Mouse (Mus musculus) cerebellum, adult 8-10 months (tissue): ENCODE measurements around the gene Fam222b.

ENCODE experiments used
- DNase-seq: peaks from one replicate; pipeline ENCODE4 v3.0.0; 2022

The Fam222b gene

DNA sequence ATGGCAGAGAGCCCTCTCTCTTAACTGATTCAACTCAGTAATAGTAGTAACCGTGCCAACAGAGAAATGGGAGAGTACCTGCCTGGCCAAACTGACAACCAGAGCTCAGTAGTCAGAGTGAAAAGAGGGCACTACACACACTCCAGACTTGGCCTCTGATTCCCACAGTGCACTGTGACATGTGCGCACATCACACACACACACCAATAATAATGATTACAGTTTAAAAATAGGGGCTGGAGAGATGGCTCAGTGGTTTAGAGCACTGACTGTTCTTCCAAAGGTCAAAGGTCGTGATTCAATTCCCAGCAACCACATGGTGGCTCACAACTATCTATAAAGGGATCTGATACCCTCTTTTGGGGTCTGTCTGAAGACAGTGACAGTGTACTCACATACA, 43.6 kb downstream of the Fam222b start:
- DNase-seq: no peak

DNA sequence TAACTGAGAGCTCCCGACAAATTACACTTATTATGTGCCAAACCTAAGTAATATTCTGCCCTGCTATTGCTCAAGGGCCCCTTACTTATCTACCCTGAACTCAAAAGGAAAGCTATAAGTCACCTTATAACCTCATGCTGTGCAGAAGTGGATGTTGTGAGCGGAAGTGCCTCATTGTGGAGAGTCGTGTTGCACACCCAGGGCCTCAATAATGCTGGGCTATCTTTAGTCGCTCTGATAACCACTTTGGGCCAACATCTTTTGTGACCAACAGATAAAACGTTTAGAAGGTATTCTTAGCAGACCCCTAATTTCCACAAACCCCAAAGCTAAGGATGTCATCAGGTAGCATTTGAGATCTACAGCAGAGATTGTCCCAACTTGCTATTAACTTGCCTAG, 46.2 kb downstream of the Fam222b start:
- no peak for DNase-seq

DNA sequence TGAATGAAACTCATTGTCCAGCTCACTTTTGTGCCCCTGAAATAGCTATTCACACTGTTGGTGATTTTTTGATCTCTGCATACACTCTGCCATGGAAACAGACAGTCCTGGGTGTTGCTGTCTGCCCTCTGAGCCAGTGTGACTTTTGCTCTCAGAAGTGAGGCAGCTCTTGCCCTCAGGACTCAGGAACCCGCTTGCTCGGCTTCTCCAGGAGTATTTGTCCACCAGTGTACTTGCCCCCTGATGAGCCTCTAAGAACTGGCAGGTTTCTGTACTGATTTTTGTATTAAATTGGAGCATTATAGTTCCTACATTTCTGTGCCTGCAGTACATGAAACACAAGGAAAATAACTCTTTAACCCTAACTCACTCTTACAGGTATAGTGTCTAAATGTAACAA, 49.1 kb downstream of the Fam222b start:
- DNase-seq: no peak

DNA sequence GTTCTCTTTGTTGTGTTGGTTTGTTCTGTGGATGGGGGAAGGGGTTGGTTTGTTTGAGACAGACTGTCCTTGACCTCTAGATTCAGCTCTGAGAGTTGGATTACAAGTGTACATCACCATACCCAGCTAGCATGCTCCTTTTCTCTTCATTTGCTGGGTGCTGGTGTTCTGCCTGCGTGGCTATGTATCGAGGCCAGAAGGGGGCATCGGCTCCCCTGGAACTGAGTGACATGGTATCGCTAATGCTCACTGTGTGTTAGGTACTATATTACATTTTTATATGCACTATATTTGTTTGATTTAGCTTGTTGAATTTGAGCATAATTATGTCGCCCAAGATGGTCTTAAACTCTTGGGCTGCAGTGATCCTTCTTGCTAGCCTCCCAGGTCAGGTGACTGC, 51.7 kb downstream of the Fam222b start:
- DNase-seq: no peak

DNA sequence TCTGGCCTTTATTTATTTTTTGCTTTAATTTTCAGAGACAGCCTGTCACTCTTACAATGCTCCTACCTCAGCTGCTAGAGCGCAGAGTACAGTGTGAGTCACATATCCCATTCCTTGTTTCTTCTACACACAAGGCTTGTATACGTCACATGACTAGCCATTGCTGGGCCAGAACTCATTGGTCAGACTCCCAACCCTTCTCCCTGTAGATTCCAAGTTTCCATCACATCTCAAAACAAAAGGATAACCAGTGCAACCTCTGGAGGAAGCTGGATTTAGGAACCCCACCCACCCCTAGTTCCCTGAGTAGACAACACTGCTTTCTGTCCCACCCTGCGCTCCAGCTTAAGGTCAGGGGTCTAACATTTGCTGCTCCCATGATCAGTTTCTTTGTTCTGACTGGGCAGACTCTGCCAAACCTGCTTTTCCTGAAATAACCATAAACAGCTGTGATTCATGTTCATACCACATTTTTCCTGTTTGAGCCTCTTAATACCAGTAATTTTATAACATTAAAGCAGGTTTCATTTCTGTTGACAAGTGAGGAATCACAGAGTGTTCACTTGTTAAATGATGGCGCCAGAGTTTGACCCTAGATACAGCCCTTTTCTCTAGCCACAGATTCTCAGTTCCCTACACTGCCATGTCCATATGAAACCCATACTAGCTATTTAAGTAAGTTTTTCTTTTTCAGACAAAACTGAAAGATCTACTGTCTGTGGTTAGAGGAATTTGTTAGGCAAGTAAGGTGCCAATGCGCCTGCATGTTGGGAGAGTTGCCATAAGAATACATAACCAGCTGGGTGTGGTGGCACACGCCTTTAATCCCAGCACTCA, 52.5 kb downstream of the Fam222b start:
- no peak for DNase-seq

DNA sequence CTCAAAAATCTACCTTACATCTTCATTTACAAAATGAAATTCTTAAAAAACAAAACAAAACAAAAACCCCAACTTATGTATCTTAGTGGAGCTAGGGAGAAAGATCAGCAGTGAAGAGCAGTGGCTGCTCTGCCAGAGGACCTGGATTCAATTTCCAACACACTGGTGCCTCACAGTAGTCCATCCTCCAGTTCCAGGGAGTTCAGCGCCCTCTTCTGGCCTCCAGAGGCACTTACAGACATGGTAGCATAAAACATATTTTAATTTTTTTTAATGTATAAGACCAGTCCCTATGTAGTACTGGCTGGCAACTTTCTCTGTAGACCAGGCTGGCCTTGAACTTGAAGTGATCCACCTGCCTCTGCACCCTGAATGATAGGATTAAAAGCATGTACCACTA, 56.7 kb downstream of the Fam222b start:
- DNase-seq: no peak

DNA sequence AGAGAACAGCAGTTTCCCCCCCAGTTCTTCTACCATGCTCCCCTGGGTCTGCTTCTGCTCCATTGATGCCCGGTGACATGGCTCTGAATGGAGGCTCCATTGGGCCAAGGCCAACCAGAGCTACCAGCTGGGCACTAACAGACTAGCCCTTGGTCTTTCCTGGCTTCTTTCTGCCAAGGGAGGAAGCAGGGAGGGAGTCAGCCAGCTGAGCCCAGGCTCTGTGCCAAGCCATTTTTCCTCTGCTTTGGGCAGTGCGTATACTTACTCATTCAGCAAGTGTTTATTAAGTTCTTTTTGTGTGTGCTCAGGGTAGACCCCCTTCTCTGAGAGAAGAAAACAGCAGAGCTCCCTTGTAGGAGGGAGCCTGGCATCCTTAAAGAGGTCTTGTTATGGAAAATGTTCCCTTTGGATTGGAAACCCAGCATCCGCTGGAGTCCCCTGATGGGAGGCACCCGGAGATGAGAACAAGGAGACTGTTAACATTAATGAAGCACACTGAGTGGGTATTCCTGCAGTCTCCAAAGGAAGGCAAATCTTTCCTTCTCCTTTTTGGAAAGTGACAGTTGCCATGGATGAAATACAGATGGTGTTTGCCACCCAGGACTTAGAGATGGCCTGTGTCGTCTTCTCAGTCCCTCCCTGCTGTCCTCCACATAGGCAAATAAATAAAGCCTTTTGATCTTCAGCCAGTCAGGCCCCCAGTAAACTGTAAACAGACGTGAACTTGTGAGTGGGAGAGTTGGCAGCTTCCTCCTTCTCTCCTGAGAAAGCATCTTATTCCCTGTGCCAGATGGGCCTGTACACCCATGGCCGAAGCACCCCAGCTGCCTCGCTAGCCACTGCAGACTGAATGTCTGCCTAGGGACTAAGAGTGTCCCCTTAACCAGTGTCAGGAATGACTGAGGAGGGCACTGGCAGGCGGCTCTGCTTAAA, 58.1 kb downstream of the Fam222b start:
- peak; percentile 79 for DNase-seq

DNA sequence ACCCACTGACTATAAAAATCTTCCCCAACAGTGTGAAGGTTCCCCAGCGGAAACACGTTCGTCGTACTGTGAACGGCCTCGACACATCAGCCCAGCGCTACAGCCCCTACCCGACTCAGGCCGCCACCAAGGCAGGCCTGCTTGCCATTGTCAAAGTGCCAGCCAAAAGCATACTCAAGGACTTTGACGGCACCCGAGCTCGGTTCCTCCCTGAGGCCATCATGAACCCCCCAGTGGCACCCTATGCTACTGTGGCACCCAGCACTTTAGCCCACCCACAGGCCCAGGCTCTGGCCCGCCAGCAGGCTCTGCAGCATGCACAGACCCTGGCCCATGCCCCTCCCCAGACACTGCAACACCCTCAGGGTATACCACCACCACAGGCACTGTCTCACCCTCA, 59.3 kb downstream of the Fam222b start:
- no peak for DNase-seq

DNA sequence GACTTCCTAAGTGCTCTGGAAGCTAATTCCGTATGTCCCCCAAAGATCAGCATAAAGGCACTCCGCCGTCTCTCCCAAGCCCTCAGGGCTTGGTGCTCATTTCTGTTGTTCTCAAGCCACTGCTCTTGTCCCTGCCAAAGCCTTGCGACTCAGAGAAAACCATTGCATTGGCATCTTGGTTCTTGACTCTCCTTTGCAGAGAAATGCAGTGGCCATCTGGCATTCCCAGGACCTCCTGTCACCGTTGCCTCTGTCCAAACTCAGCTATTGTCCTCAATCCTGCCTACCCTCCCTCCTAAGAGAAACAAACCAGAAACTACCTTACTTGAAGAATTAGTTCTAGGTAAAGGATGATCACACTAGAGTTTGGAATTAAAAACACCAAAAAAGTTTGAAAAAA, 61.2 kb downstream of the Fam222b start:
- no peak for DNase-seq

DNA sequence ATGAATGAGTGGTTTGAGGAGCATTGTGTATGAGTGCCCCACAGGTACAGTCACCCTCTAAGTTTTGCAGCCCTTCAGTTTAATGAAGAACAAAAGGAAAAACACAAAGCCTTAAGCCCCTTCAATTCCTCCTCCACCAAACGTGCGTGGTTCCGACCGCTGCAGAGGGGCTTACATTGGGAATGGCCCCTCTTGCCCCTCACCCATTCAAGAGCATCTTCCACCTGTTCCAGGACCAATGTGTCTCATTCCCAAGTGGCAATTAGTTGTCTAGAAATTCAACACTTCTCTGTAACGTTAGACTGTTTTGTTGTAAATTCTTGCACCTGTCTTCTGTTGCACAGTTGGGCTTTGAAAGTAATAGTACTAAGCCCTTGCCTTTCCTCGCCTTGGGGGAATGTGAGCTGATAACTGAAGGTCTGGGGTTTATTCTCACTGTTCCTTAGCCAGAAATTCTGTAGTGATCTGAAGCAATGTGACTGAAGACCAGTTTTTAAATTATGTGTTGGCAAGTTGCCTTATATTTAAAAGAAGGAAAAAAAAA, 61.8 kb downstream of the Fam222b start:
- DNase-seq: no peak

DNA sequence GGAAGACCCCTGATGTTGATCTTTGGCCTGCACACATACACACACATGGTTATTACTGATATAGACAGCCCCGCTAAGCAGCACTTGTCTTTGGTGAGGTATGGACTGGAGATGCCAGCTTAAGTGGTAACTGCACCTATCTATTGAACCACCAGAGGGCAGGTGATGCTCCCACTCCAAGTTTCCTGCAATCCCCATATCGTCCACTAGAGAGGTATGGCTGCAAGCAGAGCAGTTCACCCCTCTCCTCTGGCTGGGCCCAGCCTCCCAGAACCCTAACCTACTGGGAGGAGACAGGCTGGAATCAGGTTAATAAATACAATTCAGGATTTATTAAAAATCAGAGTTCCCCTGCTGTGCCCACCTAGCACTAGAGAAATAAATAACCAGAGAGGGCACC, 64.6 kb downstream of the Fam222b start:
- DNase-seq: peak; percentile 82

DNA sequence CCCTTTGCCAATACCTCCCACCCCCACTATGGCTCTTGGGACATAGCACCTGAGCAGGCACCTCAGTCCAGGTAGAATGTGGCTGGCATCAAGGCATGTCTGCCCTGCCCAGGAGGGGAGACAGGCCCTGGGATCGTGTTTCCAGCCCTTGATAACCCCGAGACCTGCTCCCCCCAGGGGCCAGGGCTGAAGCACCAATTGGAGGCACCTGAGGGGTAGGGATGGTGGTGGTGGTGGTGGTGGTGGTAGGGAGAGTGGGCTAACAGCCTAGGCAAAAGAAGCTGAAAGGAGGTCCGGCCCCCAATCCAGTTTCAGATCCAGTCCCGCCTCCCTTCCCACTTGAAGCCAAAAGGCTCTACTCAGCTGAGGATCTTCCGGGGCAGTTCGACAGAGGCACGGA, 65.1 kb downstream of the Fam222b start:
- no peak for DNase-seq

DNA sequence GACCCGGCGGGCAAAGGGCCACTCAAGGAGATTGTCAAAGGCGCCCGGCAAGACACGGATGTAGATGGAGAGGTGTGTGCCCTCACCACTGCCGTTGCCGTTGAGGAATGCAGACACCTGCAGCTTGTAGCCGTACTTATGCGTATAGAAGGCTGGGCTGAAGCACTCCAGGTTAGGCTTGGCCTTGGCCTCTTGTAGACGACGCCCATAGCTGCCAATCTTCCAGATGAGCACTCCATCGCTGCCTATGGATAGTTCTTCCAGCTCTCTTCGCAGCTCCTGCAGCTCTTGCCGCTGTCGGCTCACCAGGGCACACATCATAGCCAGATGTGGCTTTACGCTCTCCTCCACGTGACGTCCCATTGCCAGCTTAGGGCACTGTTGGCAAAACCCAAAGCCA, 65.7 kb downstream of the Fam222b start:
- no peak for DNase-seq

DNA sequence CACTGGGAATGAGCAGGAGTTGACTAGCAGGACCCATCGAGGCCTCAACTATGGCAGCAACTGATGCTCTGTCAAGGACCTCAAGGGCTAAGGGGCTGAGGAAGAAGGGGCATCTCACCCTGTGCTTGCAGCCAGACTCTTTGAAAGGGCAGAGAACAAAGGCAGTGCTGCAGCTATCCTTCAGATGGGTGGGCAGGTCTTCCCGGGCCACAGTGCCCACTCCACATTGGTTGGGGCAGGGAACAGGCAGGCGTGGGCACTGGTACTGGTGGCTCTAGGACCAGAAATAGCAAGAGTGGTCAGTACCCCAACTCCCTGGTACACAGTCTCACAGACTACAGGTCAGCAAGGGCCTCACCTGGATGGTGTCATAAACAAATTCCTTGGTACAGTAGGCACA, 66.2 kb downstream of the Fam222b start:
- no peak for DNase-seq

DNA sequence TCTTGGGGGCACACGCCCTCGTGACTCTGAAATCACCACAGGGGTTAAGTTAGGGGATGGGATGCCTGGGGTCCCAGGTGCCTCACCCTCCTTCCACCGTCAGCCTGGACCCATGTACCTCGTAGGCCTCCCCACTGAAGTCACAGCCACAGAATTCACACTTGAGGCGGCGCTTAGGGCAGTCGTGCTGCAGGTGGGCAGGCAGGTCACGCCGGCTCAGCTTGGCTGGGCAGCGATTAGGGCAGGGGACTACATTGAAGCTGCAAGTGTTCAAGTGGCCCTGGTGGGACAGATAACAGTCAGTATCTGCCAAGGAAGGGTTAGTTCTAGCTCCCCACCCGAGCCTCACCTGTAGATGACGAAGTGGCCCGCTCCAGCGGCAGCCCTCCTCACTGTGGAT, 66.7 kb downstream of the Fam222b start:
- DNase-seq: no peak

DNA sequence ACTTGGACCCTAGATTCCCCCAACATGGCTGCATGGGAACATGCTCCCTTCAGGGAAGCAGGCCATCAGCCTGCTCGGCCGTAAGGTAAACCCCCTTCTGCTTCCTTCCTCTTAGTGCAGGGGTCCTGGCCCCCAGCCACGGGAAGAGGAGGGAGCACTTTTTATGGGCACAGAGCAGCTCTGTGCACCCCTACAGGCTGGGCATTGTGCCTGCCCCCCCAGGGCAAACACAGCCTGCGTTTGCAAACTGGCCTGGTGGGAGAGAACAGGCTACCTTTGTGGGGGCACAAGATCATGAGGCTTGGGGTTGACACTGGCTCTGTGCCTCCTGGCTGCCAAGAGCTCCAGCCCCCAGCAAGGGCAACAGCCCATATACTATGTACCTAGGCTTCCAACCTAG, 67.5 kb downstream of the Fam222b start:
- DNase-seq: no peak

DNA sequence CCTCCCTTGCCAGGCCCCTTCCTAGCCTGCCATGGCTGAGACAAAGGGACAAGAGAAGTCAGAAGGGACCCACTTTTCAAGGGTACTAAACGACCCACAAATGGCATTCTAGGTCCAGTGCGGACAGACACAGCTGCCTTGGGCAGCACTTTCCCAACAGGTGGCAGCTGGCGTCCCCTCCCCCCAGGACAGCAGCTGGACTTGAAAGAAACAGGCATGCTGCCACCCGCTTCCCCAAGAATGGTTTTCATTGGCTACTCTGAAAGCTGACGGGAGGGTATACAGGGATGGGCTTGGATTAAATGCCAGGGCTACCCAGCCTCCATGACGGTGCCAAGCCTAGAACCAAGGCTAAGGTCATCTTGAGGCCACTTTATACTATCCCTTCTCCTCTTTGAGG, 68.0 kb downstream of the Fam222b start:
- no peak for DNase-seq

DNA sequence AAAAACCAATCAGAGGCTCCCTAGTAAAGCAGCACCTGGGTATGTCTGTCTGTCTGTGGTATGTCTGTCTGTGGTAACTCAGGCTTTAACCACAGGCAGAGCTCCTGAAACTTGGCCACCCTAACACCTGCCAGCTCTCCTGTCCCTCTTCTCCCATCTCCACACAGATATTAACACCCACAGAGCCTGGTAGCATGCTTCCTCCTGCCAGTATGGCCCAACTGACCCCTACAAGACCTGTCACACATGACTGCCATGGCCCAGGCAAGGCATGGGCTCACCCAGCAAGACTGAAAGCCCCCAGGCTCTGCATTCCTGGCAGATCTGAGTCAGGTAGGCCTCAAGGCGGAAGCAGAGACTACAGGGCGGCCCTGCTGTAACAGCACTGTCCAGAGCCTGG, 68.6 kb downstream of the Fam222b start:
- no peak for DNase-seq

DNA sequence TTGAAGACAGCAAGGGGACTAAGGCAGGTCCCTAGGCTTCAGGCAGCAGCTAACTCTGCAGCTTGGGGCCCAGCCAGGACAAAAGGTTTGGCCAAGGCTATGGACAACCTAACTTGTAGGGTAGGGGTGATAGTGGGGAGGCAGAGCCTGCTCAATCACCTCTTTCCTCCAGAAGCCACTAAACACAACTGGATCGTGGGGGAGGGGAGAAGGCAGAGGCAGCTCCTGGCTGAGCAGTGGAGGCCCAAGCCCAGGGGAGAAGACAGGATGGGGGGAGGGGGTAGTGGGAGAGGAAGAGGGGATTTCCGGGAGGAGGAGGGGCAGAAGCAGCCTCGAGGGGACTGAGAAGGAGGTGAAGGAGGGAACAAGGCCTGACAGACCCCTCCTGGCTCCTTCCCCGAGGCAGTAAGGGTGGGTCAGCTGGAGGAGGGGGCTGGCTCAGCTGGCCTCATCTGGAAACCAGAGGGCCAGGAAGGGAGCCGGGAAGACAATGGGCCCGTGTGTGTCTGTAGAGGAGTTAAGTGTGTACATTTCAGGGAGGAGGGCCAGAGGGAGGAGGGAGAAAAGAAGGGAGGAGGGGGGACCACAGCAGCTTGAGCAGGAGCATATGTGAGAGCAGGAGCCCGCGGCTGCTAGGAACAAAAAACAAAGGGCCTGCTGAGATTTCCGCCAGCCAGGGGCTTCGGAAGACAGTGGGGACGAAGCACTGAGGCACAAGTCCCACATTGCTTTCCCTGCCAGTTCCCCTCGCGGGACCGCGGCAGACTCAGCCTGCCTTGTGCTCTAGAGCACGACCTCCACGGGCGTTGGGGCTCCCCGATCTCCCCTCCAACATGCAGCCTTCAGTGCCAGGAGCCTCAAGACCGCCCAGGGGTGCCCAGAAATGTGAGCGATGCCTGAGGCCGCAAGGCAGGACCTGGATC, 69.5 kb downstream of the Fam222b start:
- DNase-seq: no peak

DNA sequence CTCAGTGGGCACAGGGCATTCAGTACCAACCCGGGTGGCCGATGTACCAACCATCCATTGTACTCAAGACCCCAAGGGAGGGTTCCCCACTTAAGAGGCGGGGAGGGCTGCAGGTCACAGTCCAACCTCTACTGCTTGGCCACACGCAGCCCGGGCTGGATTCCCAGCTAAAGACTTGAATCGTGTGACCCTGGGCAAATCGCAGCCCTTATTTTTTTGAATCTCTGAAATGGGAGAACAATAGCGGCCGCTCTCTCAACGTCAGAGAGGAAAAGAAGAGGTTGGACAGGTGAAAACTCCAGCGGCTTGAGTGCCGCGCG, 70.1 kb downstream of the Fam222b start:
- no peak for DNase-seq

DNA sequence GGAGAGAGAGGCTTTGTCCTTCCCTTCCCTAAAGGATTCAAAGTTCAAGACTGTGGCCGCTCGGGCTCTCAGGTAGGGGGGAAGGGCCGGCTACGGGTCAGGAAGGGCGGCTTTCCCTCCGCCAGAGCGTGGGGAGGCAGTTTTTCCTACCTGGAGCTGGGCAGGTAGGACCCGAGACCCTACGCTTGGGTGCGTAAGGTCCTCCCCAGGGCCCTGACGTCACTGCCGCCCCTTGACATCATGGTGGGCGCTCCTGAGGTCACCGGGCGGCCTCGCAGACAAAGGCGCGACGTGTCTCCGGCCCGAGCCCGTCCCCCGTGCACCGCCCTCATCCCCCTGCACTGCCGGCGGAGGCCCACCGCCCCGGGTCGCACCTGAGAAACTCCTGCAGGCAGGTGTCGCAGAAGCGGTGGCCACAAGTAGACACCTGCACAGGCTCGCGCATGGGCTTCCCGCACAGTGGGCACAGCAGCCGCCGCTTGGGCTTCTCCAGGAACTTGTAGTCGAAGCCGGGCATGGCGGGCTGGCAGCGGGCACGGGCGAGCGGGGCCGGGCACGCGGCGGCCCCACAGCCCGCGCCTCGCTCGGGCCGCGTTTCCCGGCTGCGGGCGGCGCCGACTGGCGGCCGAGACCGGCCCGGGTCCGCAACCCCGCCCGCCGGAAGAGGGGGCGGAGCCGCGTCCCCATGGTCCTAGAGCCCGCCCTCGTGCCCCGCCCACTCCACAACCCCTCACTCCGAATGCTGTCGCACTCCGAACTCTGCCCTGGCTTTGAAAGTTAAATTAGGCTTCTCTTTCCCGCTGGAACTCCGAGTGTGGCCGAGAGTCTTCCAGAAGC, 70.7 kb downstream of the Fam222b start, which contains the start of gene Traf4:
Gene Traf4, minus strand, starts transcription at position 666 of the 837 bp plus-strand sequence.
- peak; percentile 70 for DNase-seq

DNA sequence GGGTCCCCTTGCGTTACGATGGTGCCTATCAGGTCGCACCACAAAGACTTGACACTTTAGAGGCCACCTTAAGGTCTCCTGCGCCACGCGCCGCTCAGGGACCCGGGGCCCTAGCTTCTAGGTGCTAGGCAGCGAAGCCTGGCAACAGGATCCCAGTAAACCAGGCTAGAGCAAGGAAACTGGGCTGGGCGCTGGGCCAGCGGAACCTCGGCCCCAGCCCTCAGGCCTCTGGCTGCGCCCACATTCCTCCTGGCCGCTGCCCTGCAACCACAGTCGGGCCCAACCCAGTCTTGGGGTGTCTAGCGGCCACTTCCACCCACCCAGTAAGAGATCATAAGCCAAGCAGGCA, 71.3 kb downstream of the Fam222b start:
- peak; percentile 51 for DNase-seq
